Mouse (Mus musculus) hindbrain, postnatal 0 days (tissue): ENCODE measurements around the gene Popdc2. TPM values are rescaled to one million over a fixed set of nuclear protein-coding genes. Genes with fewer than 3 reads are reported as not detected.

Experiments used
- ATAC-seq: fragments of 200-750 bp; cut with Nextera tagmentation; 2 replicates; pipeline ENCODE4 v1.8.0; 2017; ENCODE audit warnings: mild to moderate bottlenecking, moderate TSS enrichment, moderate library complexity
- DNase-seq: peaks from one replicate; pipeline ENCODE4 v3.0.0-alpha.2; 2015; ENCODE audit warnings: low spot score
- H3K27ac ChIP-seq: fragments of 300-500 bp; sonication (generic); 2 replicates; pipeline ENCODE4 v1.5.1; 2014; ENCODE audit warnings: mild to moderate bottlenecking
- H3K27me3 ChIP-seq: fragments of 300-500 bp; sonication (generic); 2 replicates; pipeline ENCODE4 v1.6.1; 2014; ENCODE audit warnings: low read length, mixed read lengths; ENCODE audit not compliant: insufficient read depth
- H3K36me3 ChIP-seq: fragments of 300-500 bp; sonication (generic); 2 replicates; pipeline ENCODE4 v1.6.1; 2014; ENCODE audit warnings: low read length, mixed read lengths; ENCODE audit not compliant: insufficient read depth
- H3K4me1 ChIP-seq: fragments of 300-500 bp; sonication (generic); 2 replicates; pipeline ENCODE4 v1.6.1; 2014; ENCODE audit warnings: antibody characterized with exemption, low read length, mixed read lengths; ENCODE audit not compliant: insufficient read depth
- H3K4me2 ChIP-seq: fragments of 300-500 bp; sonication (generic); 2 replicates; pipeline ENCODE4 v1.6.1; 2014; ENCODE audit warnings: low read depth, mild to moderate bottlenecking, low read length, moderate library complexity, mixed read lengths
- H3K4me3 ChIP-seq: fragments of 300-500 bp; sonication (generic); 2 replicates; pipeline ENCODE4 v1.5.1; 2014; ENCODE audit warnings: low read length
- H3K9ac ChIP-seq: fragments of 300-500 bp; sonication (generic); replicated peaks from 2 replicates; pipeline ENCODE4 v1.6.1; 2014; ENCODE audit warnings: mild to moderate bottlenecking, low read length, moderate library complexity, mixed read lengths
- H3K9me3 ChIP-seq: fragments of 300-500 bp; sonication (generic); 2 replicates; pipeline ENCODE4 v1.6.1; 2016; ENCODE audit warnings: low read length, mixed read lengths
- CTCF ChIP-seq: IDR thresholded peaks from 2 replicates; pipeline ENCODE4 v1.5.1; 2016; ENCODE audit warnings: antibody characterized with exemption, control low read depth, low read depth
- WGBS: fragments of 180-500 bp; shearing (Covaris S2); extraction: QIAGEN DNeasy Blood & Tissue Kit; methylation state at CpG from one replicate; pipeline ENCODE4 v1.1.7; 2014; 5-methylcytosine and 5-hydroxymethylcytosine counted together
- polyA plus RNA-seq: library from polyadenylated mRNA; unstranded; fragments of >200 nt; fragmentation: Nextera tagmentation; extraction: Ambion mirVana; gene quantifications from 2 replicates; pipeline ENCODE4 v1.2.1, GENCODE M21; 2015
- total RNA-seq: library from RNA; depleted of rRNA; stranded (reverse); fragments of >200 nt; gene quantifications from 2 replicates; pipeline ENCODE4 v1.2.3, GENCODE M21; 2014; rRNA removed

Gene Popdc2
- 0.10 and 0.40 TPM in 2 replicates for total RNA-seq
- polyA plus RNA-seq: 0.83 and 1.0 TPM in 2 replicates

GRCm38 (mm10) chr16:38361933-38362332, at the start of gene Popdc2:
Gene Popdc2, plus strand, starts transcription at chr16:38362209.
- no peak for TF ChIP-seq CTCF
- Histone ChIP-seq H3K27ac (no peak within 1 kb of the TSS), H3K36me3 (no peaks in the 10 kb centered on the region), H3K9ac (no peak within 1 kb of the TSS), H3K9me3 (no peaks in the 10 kb centered on the region), H3K27me3 (no peaks in the 10 kb centered on the region), H3K4me2 (no peak within 1 kb of the TSS), H3K4me3 (no peak within 1 kb of the TSS), H3K4me1 (no peaks in the 10 kb centered on the region; the same call in 1 of the 2 replicates)
- WGBS: 54% methylated on average over 10 of the region's 10 CpGs
- no peak for DNase-seq
- no peak for ATAC-seq

GRCm38 (mm10) chr16:38318492-38318891, 43.5 kb upstream of the Popdc2 start:
- no peak overlapping the region for H3K9ac ChIP-seq
- H3K27me3 ChIP-seq: no peaks in the 10 kb centered on the region
- ATAC-seq: no peak
- no peak for TF ChIP-seq CTCF
- H3K4me3 ChIP-seq: no peak overlapping the region
- 76% methylated on average over 9 of the region's 9 CpGs for WGBS
- no peak overlapping the region for H3K4me2 ChIP-seq
- no peak overlapping the region for H3K27ac ChIP-seq
- H3K9me3 ChIP-seq: no peaks in the 10 kb centered on the region
- DNase-seq: no peak
- H3K36me3 ChIP-seq: no peaks in the 10 kb centered on the region
- no peaks in the 10 kb centered on the region for H3K4me1 ChIP-seq

- Histone ChIP-seq H3K27me3 (no peaks in the 10 kb centered on the region), H3K9ac (no peak overlapping the region), H3K4me2 (no peak overlapping the region), H3K27ac (no peak overlapping the region), H3K9me3 (no peaks in the 10 kb centered on the region), H3K4me1 (no peaks in the 10 kb centered on the region), H3K36me3 (no peaks in the 10 kb centered on the region), H3K4me3 (no peak overlapping the region)
- WGBS: 92% methylated on average over 4 of the region's 4 CpGs
- no peak for ATAC-seq
- no peak for DNase-seq
- TF ChIP-seq CTCF: no peak
These were observed 42.9 kb upstream of the Popdc2 start for GRCm38 (mm10) chr16:38319087-38319486.

- H3K4me2 ChIP-seq: peak overlapping the region; percentile 51
- H3K9ac ChIP-seq: no peak overlapping the region
- WGBS: 35% methylated on average over 17 of the region's 17 CpGs
- ATAC-seq: peak; percentile 90
- no peaks in the 10 kb centered on the region for H3K27me3 ChIP-seq
- TF ChIP-seq CTCF: peak; percentile 79
- H3K9me3 ChIP-seq: no peaks in the 10 kb centered on the region
- H3K4me1 ChIP-seq: no peaks in the 10 kb centered on the region
- no peak overlapping the region for H3K4me3 ChIP-seq
- H3K27ac ChIP-seq: no peak overlapping the region
- DNase-seq: peak; percentile 85
- H3K36me3 ChIP-seq: no peaks in the 10 kb centered on the region
These were observed 40.5 kb upstream of the Popdc2 start for GRCm38 (mm10) chr16:38321452-38321935.

- no peaks in the 10 kb centered on the region for H3K27me3 ChIP-seq
- DNase-seq (no peak), ATAC-seq (no peak)
- no peaks in the 10 kb centered on the region for H3K36me3 ChIP-seq
- H3K4me1 ChIP-seq: no peaks in the 10 kb centered on the region
- TF ChIP-seq CTCF: no peak
- H3K9ac ChIP-seq: no peak overlapping the region
- H3K27ac ChIP-seq: no peak overlapping the region
- H3K9me3 ChIP-seq: no peaks in the 10 kb centered on the region
- no peak overlapping the region for H3K4me3 ChIP-seq
- no peak overlapping the region for H3K4me2 ChIP-seq
- WGBS: 94% methylated on average over 15 of the region's 15 CpGs
These were observed 37.7 kb upstream of the Popdc2 start for GRCm38 (mm10) chr16:38324311-38324710.

GRCm38 (mm10) chr16:38326778-38327397, 35.1 kb upstream of the Popdc2 start:
- Histone ChIP-seq H3K9me3 (no peaks in the 10 kb centered on the region), H3K4me1 (no peaks in the 10 kb centered on the region), H3K36me3 (no peaks in the 10 kb centered on the region), H3K27me3 (no peaks in the 10 kb centered on the region), H3K4me2 (no peak overlapping the region), H3K4me3 (no peak overlapping the region), H3K27ac (no peak overlapping the region), H3K9ac (no peak overlapping the region)
- WGBS: 77% methylated on average over 11 of the region's 11 CpGs
- no peak for TF ChIP-seq CTCF
- no peak for ATAC-seq
- no peak for DNase-seq

- WGBS: 93% methylated on average over 3 of the region's 3 CpGs
- DNase-seq: no peak
- Histone ChIP-seq H3K9ac (no peak overlapping the region), H3K4me3 (no peak overlapping the region), H3K4me2 (no peak overlapping the region), H3K27me3 (no peaks in the 10 kb centered on the region), H3K4me1 (no peaks in the 10 kb centered on the region), H3K27ac (no peak overlapping the region), H3K36me3 (no peaks in the 10 kb centered on the region), H3K9me3 (no peaks in the 10 kb centered on the region)
- peak; percentile 26; the same call in 1 of the 2 replicates for TF ChIP-seq CTCF
- ATAC-seq: no peak
These were observed 32.7 kb upstream of the Popdc2 start for GRCm38 (mm10) chr16:38329340-38329739.
